Mouse (Mus musculus): ENCODE measurements around the gene Ndst4.

GRCm38 (mm10) chr3:125510102-125510501 lies 106.2 kb downstream of the Ndst4 start:
- TF ChIP-seq GATA1 (IDR thresholded peaks at IDR 0.05; ENCODE audit: borderline replicate concordance, low read length) (no peak), FLI1 (IDR thresholded peaks at IDR 0.05; ENCODE audit: low read length) (no peak)
